Mouse (Mus musculus) midbrain, postnatal 0 days (tissue): ENCODE measurements around the gene Sugct. TPM values are rescaled to one million over a fixed set of nuclear protein-coding genes. Genes with fewer than 3 reads are reported as not detected.

Experiments used
- ATAC-seq: fragments of 200-750 bp; cut with Nextera tagmentation; 2 replicates; pipeline ENCODE4 v1.8.0; 2017; ENCODE audit warnings: moderate number of reproducible peaks, mild to moderate bottlenecking, moderate TSS enrichment, moderate library complexity; ENCODE audit not compliant: low FRiP score
- DNase-seq: peaks from one replicate; pipeline ENCODE4 v3.0.0-alpha.2; 2015; ENCODE audit warnings: low spot score
- H3K27ac ChIP-seq: fragments of 300-500 bp; sonication (generic); 2 replicates; pipeline ENCODE4 v1.5.1; 2014; ENCODE audit warnings: low read depth, mild to moderate bottlenecking, low read length, mixed read lengths
- H3K27me3 ChIP-seq: fragments of 300-500 bp; sonication (generic); 2 replicates; pipeline ENCODE4 v1.6.1; 2014; ENCODE audit warnings: low read length, control low read depth, mixed read lengths; ENCODE audit not compliant: insufficient read depth
- H3K36me3 ChIP-seq: fragments of 300-500 bp; sonication (generic); 2 replicates; pipeline ENCODE4 v1.6.1; 2014; ENCODE audit warnings: low read length, control low read depth, mixed read lengths; ENCODE audit not compliant: insufficient read depth
- H3K4me1 ChIP-seq: fragments of 300-500 bp; sonication (generic); 2 replicates; pipeline ENCODE4 v1.6.1; 2014; ENCODE audit warnings: mild to moderate bottlenecking, control low read depth, antibody characterized with exemption, low read length, mixed read lengths; ENCODE audit not compliant: insufficient read depth
- H3K4me2 ChIP-seq: fragments of 300-500 bp; sonication (generic); 2 replicates; pipeline ENCODE4 v1.6.1; 2014; ENCODE audit warnings: low read depth, mild to moderate bottlenecking, low read length, mixed read lengths; ENCODE audit not compliant: poor library complexity, severe bottlenecking
- H3K4me3 ChIP-seq: fragments of 300-500 bp; sonication (generic); 2 replicates; pipeline ENCODE4 v1.5.1; 2014; ENCODE audit warnings: low read depth, mild to moderate bottlenecking, low read length, moderate library complexity
- H3K9ac ChIP-seq: fragments of 300-500 bp; sonication (generic); replicated peaks from 2 replicates; pipeline ENCODE4 v1.6.1; 2014; ENCODE audit warnings: mild to moderate bottlenecking, low read length, moderate library complexity, mixed read lengths; ENCODE audit not compliant: poor library complexity, severe bottlenecking
- H3K9me3 ChIP-seq: fragments of 300-500 bp; sonication (generic); 2 replicates; pipeline ENCODE4 v1.6.1; 2016; ENCODE audit warnings: low read length, control low read depth
- CTCF ChIP-seq: IDR thresholded peaks from 2 replicates; pipeline ENCODE4 v1.5.1; 2016; ENCODE audit warnings: antibody characterized with exemption, mild to moderate bottlenecking
- WGBS: fragments of 180-500 bp; shearing (Covaris S2); extraction: QIAGEN DNeasy Blood & Tissue Kit; methylation state at CpG from one replicate; pipeline ENCODE4 v1.1.7; 2014; 5-methylcytosine and 5-hydroxymethylcytosine counted together
- polyA plus RNA-seq: library from polyadenylated mRNA; unstranded; fragments of >200 nt; fragmentation: Nextera tagmentation; extraction: Ambion mirVana; gene quantifications from 2 replicates; pipeline ENCODE4 v1.2.1, GENCODE M21; 2015
- total RNA-seq: library from RNA; depleted of rRNA; stranded (reverse); fragments of >200 nt; gene quantifications from 2 replicates; pipeline ENCODE4 v1.2.3, GENCODE M21; 2014

Gene Sugct
- total and polyA plus RNA-seq, 2 experiments from 2014 or later = 1.5 to 2.9 TPM

- DNase-seq = no peak
- no peaks in the 10 kb centered on the region for H3K9me3 ChIP-seq
- no peaks in the 10 kb centered on the region for H3K4me1 ChIP-seq
- H3K27me3 ChIP-seq = no peaks in the 10 kb centered on the region
- H3K4me3 ChIP-seq = no peak overlapping the region
- H3K36me3 ChIP-seq = no peaks in the 10 kb centered on the region
- H3K27ac ChIP-seq = no peak overlapping the region
- TF ChIP-seq CTCF = no peak
- ATAC-seq = no peak
- H3K4me2 ChIP-seq = no peak overlapping the region
- H3K9ac ChIP-seq = no peak overlapping the region
- 71% methylated on average over 3 of the region's 3 CpGs for WGBS
Observed at GRCm38 (mm10) chr13:17164721-17165120, 530.6 kb downstream of the Sugct start.

GRCm38 (mm10) chr13:17146441-17146992, 548.8 kb downstream of the Sugct start:
- no peaks in the 10 kb centered on the region for H3K9me3 ChIP-seq

GRCm38 (mm10) chr13:17116073-17116472, 579.3 kb downstream of the Sugct start:
- Histone ChIP-seq H3K27me3 (no peaks in the 10 kb centered on the region), H3K4me1 (no peaks in the 10 kb centered on the region), H3K36me3 (no peaks in the 10 kb centered on the region), H3K4me2 (no peak overlapping the region), H3K9ac (no peak overlapping the region), H3K4me3 (no peak overlapping the region), H3K27ac (no peak overlapping the region), H3K9me3 (no peaks in the 10 kb centered on the region)
- WGBS = 64% methylated on average over 3 of the region's 3 CpGs
- no peak for TF ChIP-seq CTCF
- DNase-seq (no peak), ATAC-seq (no peak)

More at GRCm38 (mm10) chr13:17146441-17146992, 548.8 kb downstream of the Sugct start:
- TF ChIP-seq CTCF = no peak
- ATAC-seq (no peak), DNase-seq (no peak)
- H3K4me1 ChIP-seq = no peaks in the 10 kb centered on the region
- no peak overlapping the region for H3K27ac ChIP-seq
- no peaks in the 10 kb centered on the region for H3K27me3 ChIP-seq
- H3K9ac ChIP-seq = no peak overlapping the region
- no peak overlapping the region for H3K4me2 ChIP-seq
- H3K36me3 ChIP-seq = no peaks in the 10 kb centered on the region
- no peak overlapping the region for H3K4me3 ChIP-seq

- no peak for TF ChIP-seq CTCF
- ATAC-seq (no peak), DNase-seq (no peak)
- Histone ChIP-seq H3K27ac (no peak overlapping the region), H3K4me1 (no peaks in the 10 kb centered on the region), H3K9ac (no peak overlapping the region), H3K27me3 (no peaks in the 10 kb centered on the region), H3K4me3 (no peak overlapping the region), H3K9me3 (no peaks in the 10 kb centered on the region), H3K4me2 (no peak overlapping the region), H3K36me3 (no peaks in the 10 kb centered on the region)
- WGBS = 88% methylated on average over 1 of the region's 1 CpGs
Observed at GRCm38 (mm10) chr13:17102372-17102771, 593.0 kb downstream of the Sugct start.

GRCm38 (mm10) chr13:17086547-17086946, 608.8 kb downstream of the Sugct start:
- H3K4me3 ChIP-seq = no peak overlapping the region
- no peak overlapping the region for H3K27ac ChIP-seq
- ATAC-seq (no peak), DNase-seq (no peak)
- H3K4me1 ChIP-seq = no peaks in the 10 kb centered on the region
- no peaks in the 10 kb centered on the region for H3K36me3 ChIP-seq
- no peak for TF ChIP-seq CTCF
- no peak overlapping the region for H3K4me2 ChIP-seq
- 77% methylated on average over 2 of the region's 2 CpGs for WGBS
- H3K27me3 ChIP-seq = no peaks in the 10 kb centered on the region
- no peak overlapping the region for H3K9ac ChIP-seq
- no peaks in the 10 kb centered on the region for H3K9me3 ChIP-seq

- Histone ChIP-seq H3K36me3 (no peaks in the 10 kb centered on the region), H3K4me1 (no peaks in the 10 kb centered on the region), H3K9ac (no peak overlapping the region), H3K4me2 (no peak overlapping the region), H3K27ac (no peak overlapping the region), H3K27me3 (no peaks in the 10 kb centered on the region), H3K4me3 (no peak overlapping the region), H3K9me3 (no peaks in the 10 kb centered on the region)
- no peak for ATAC-seq
- TF ChIP-seq CTCF = no peak
- DNase-seq = no peak
Observed at GRCm38 (mm10) chr13:17086146-17086545, 609.2 kb downstream of the Sugct start.
